Comparison of ENCODE assay signal across 39 mouse cellular contexts in genomic region chr2:154810821-154811220, GRCm38 (mm10). TPM values are rescaled to one million over a fixed set of nuclear protein-coding genes. Genes with fewer than 3 reads are reported as not detected.
"Had no signal": no experiment of that assay in that cellular context is flagged by ENCODE, and none has a peak within 500 bp of the region (broad histone marks: within the 10 kb centered on the region; RNA-seq: fewer than 3 reads in every experiment).

No protein-coding gene starts in this region.

- H3K9ac ChIP-seq: heart, embryonic 13.5 days; heart, embryonic 15.5 days; hindbrain, embryonic 14.5 days; intestine, embryonic 15.5 days; kidney, embryonic 15.5 days; limb, embryonic 12.5 days; limb, embryonic 15.5 days; liver, embryonic 12.5 days; liver, embryonic 14.5 days had no signal

- H3K9me3 ChIP-seq: heart, embryonic 13.5 days; heart, embryonic 15.5 days; intestine, embryonic 15.5 days; kidney, embryonic 15.5 days; limb, embryonic 12.5 days; limb, embryonic 15.5 days; liver, embryonic 12.5 days had no signal

- H3K36me3 ChIP-seq: heart, embryonic 13.5 days; heart, embryonic 15.5 days; intestine, embryonic 15.5 days; kidney, embryonic 15.5 days; limb, embryonic 12.5 days; limb, embryonic 15.5 days had no signal

- H3K27ac ChIP-seq: gastrocnemius, adult 2 months; heart, adult 2 months; heart, embryonic 13.5 days; heart, embryonic 15.5 days; hindbrain, embryonic 14.5 days; intestine, embryonic 15.5 days; kidney, embryonic 15.5 days; kidney, postnatal 0 days; layer of hippocampus, adult 2 months; limb, embryonic 15.5 days; liver, embryonic 12.5 days; liver, embryonic 14.5 days had no signal

- H3K4me3 ChIP-seq: gastrocnemius, adult 2 months; heart, adult 2 months; heart, embryonic 13.5 days; heart, embryonic 15.5 days; intestine, embryonic 15.5 days; kidney, embryonic 15.5 days; layer of hippocampus, adult 2 months; limb, embryonic 12.5 days; limb, embryonic 15.5 days; liver, embryonic 12.5 days had no signal

- ATAC-seq: hindbrain, embryonic 16.5 days; inflammation-experienced regulatory T-cells, adult 6 months; intestine, embryonic 15.5 days; intestine, postnatal 0 days; liver, embryonic 12.5 days had no signal

- H3K27me3 ChIP-seq: heart, embryonic 13.5 days; heart, embryonic 15.5 days; intestine, embryonic 15.5 days; kidney, embryonic 15.5 days; limb, embryonic 12.5 days; limb, embryonic 15.5 days; liver, embryonic 12.5 days had no signal

- DNase-seq: gastrocnemius, adult 2 months; gastrocnemius, postnatal 10 days; gastrocnemius, postnatal 25 days; heart, adult 11 months; heart, adult 2 months; heart, postnatal 14 days; heart, postnatal 36 days; kidney, adult 18-20 months; kidney, adult 9 months; kidney, postnatal 14 days; kidney, postnatal 4 days; left cerebral cortex, postnatal 4 days had no signal

- H3K4me2 ChIP-seq: heart, embryonic 11.5 days; heart, embryonic 13.5 days; heart, embryonic 15.5 days; hindbrain, embryonic 14.5 days; intestine, embryonic 15.5 days; kidney, embryonic 15.5 days; limb, embryonic 12.5 days; limb, embryonic 15.5 days; liver, embryonic 12.5 days had no signal

RNA-seq across cellular contexts. Expression of gene a, which starts 19.6 kb away (rescaled TPM):
- total RNA-seq: gastrocnemius, adult 2 months; gastrocnemius, postnatal 10 days; gastrocnemius, postnatal 25 days; heart, adult 2 months; heart, postnatal 14 days; heart, postnatal 36 days; hematopoietic stem cell, adult 5-6 weeks; layer of hippocampus, adult 2 months; layer of hippocampus, postnatal 25 days; left cerebral cortex, adult 18-20 months; left cerebral cortex, adult 8-10 months; left cerebral cortex, postnatal 25 days; liver, adult 2 months had no signal
- polyA plus RNA-seq: heart, adult 2 months; heart, postnatal 0 days; inflammation-experienced regulatory T-cells, adult 6 months; liver, adult 2 months; liver, embryonic 16.5 days had no signal

RNA-seq across cellular contexts. Expression of gene Gm14214, which starts 41.0 kb away (rescaled TPM):
- total RNA-seq: gastrocnemius, adult 2 months; gastrocnemius, postnatal 10 days; gastrocnemius, postnatal 25 days; heart, adult 2 months; heart, postnatal 14 days; heart, postnatal 36 days; hematopoietic stem cell, adult 5-6 weeks; layer of hippocampus, adult 2 months; layer of hippocampus, postnatal 10 days; layer of hippocampus, postnatal 25 days; left cerebral cortex, adult 18-20 months; left cerebral cortex, adult 8-10 months; left cerebral cortex, postnatal 10 days; left cerebral cortex, postnatal 25 days; left cerebral cortex, postnatal 4 days; liver, adult 2 months had no signal
- polyA plus RNA-seq: gonadal fat pad, adult 2 months; heart, adult 2 months; heart, embryonic 11.5 days; heart, embryonic 13.5 days; heart, embryonic 15.5 days; heart, postnatal 0 days; hindbrain, embryonic 11.5 days; hindbrain, embryonic 14.5 days; hindbrain, embryonic 16.5 days; inflammation-experienced regulatory T-cells, adult 6 months; intestine, embryonic 15.5 days; intestine, postnatal 0 days; kidney, embryonic 15.5 days; kidney, postnatal 0 days; limb, embryonic 12.5 days; limb, embryonic 15.5 days; liver, adult 2 months; liver, embryonic 12.5 days; liver, embryonic 14.5 days; liver, embryonic 16.5 days had no signal
